Mouse (Mus musculus) CH12.LX (cell line): ENCODE results near the gene Sorbs2. TPM values are rescaled to one million over a fixed set of nuclear protein-coding genes. Genes with fewer than 3 reads are reported as not detected.

Experiments
- DNase-seq: peaks from one replicate; pipeline ENCODE4 v3.0.0-alpha.2; 2013; ENCODE audit errors: extremely low read depth
- H3K27ac ChIP-seq: 2 replicates; pipeline ENCODE4 v1.5.1; 2012; ENCODE audit warnings: low read depth, mild to moderate bottlenecking, control low read depth, moderate library complexity; ENCODE audit not compliant: insufficient read depth
- H3K27me3 ChIP-seq: replicated peaks from 2 replicates; pipeline ENCODE3; 2012; ENCODE audit warnings: inconsistent platforms
- H3K36me3 ChIP-seq, 2 experiments: replicated peaks in 1 of 2; 2 replicates each; pipeline versions ENCODE3 to v1.6.1; 2012; ENCODE audit warnings: inconsistent platforms in 1 of 2, low read length in 1 of 2, mild to moderate bottlenecking in 1 of 2, mixed read lengths in 1 of 2, moderate library complexity in 1 of 2; ENCODE audit not compliant: control insufficient read depth in 1 of 2, insufficient read depth in 1 of 2
- H3K4me1 ChIP-seq, 2 experiments: 2 replicates each; pipeline ENCODE4 v1.6.1; 2012; ENCODE audit warnings: inconsistent platforms in 1 of 2, moderate library complexity in 1 of 2; ENCODE audit not compliant: insufficient read depth in 2 of 2, control insufficient read depth in 1 of 2
- H3K4me2 ChIP-seq: 2 replicates; pipeline ENCODE4 v1.6.1; 2012; ENCODE audit warnings: low read depth, mild to moderate bottlenecking, control low read depth; ENCODE audit not compliant: poor library complexity, insufficient read depth, severe bottlenecking
- H3K4me3 ChIP-seq, 3 experiments: fragments of 150-350 bp in 1 of 3; sonication (generic) in 1 of 3; replicated peaks in 1 of 3; 2 replicates each; pipeline versions ENCODE3 to v1.5.1; 2011 to 2012; ENCODE audit warnings: low read depth in 2 of 3, low read length in 2 of 3, mild to moderate bottlenecking in 2 of 3, moderate library complexity in 2 of 3, control low read depth in 1 of 3, improper control_type of control experiment in 1 of 3, inconsistent platforms in 1 of 3, mixed read lengths in 1 of 3; ENCODE audit not compliant: poor library complexity in 1 of 3
- H3K79me2 ChIP-seq: replicated peaks from 2 replicates; pipeline ENCODE4 v1.6.1; 2012; ENCODE audit warnings: mild to moderate bottlenecking, moderate library complexity; ENCODE audit not compliant: control insufficient read depth, poor library complexity, insufficient read depth, severe bottlenecking; ENCODE audit errors: extremely low read depth
- H3K9ac ChIP-seq: 2 replicates; pipeline ENCODE4 v1.6.1; 2012; ENCODE audit warnings: low read depth, mild to moderate bottlenecking, control low read depth, moderate library complexity; ENCODE audit not compliant: insufficient read depth
- H3K9me3 ChIP-seq: replicated peaks from 2 replicates; pipeline ENCODE3; 2012; ENCODE audit warnings: low read length, inconsistent platforms, mixed read lengths
- CHD1 ChIP-seq: IDR thresholded peaks from 2 replicates; pipeline ENCODE4 v1.6.1; 2012; ENCODE audit warnings: low read depth, low read length, improper control_type of control experiment, inconsistent platforms
- CHD2 ChIP-seq: IDR thresholded peaks from 2 replicates; pipeline ENCODE4 v1.6.1; 2011; ENCODE audit warnings: low read length, improper control_type of control experiment
- EP300 ChIP-seq: IDR thresholded peaks from 2 replicates; pipeline ENCODE4 v1.6.1; 2011; ENCODE audit warnings: low read length, improper control_type of control experiment
- ETS1 ChIP-seq: conservative IDR thresholded peaks from 2 replicates; pipeline ENCODE4 v1.6.1; 2012; ENCODE audit warnings: low read depth, mild to moderate bottlenecking, inconsistent platforms, low read length, improper control_type of control experiment, moderate library complexity
- IRF4 ChIP-seq: IDR thresholded peaks from 2 replicates; pipeline ENCODE4 v1.6.1; 2014; ENCODE audit warnings: low read depth, mild to moderate bottlenecking, inconsistent platforms, low read length, improper control_type of control experiment
- JUN ChIP-seq: IDR thresholded peaks from 2 replicates; pipeline ENCODE4 v1.6.1; 2011; ENCODE audit warnings: low read depth, mild to moderate bottlenecking, low read length, improper control_type of control experiment, moderate library complexity; ENCODE audit not compliant: insufficient read depth
- JUND ChIP-seq: conservative IDR thresholded peaks from 2 replicates; pipeline ENCODE4 v1.6.1; 2011; ENCODE audit warnings: low read depth, low read length, improper control_type of control experiment
- KAT2A ChIP-seq: IDR thresholded peaks from 2 replicates; pipeline ENCODE4 v1.6.1; 2012; ENCODE audit warnings: low read length, improper control_type of control experiment, inconsistent platforms; ENCODE audit not compliant: insufficient replicate concordance
- MAX ChIP-seq: IDR thresholded peaks from 2 replicates; pipeline ENCODE4 v1.6.1; 2011; ENCODE audit warnings: low read length, improper control_type of control experiment
- MEF2A ChIP-seq: IDR thresholded peaks from 2 replicates; pipeline ENCODE4 v1.6.1; 2014; ENCODE audit warnings: low read depth, mild to moderate bottlenecking, inconsistent platforms, low read length, improper control_type of control experiment, borderline replicate concordance
- MYC ChIP-seq: IDR thresholded peaks from 2 replicates; pipeline ENCODE4 v1.6.1; 2011; ENCODE audit warnings: low read depth, mild to moderate bottlenecking, improper control_type of control experiment, low read length
- NRF1 ChIP-seq: IDR thresholded peaks from 2 replicates; pipeline ENCODE4 v1.6.1; 2014; ENCODE audit warnings: low read depth, mild to moderate bottlenecking, inconsistent platforms, low read length, improper control_type of control experiment, moderate library complexity
- POLR2AphosphoS2 ChIP-seq: IDR thresholded peaks from 2 replicates; pipeline ENCODE4 v1.6.1; 2011; ENCODE audit warnings: low read depth, low read length, improper control_type of control experiment
- RAD21 ChIP-seq: IDR thresholded peaks from 2 replicates; pipeline ENCODE4 v1.6.1; 2011; ENCODE audit warnings: low read depth, mild to moderate bottlenecking, low read length, improper control_type of control experiment, moderate library complexity
- RCOR1 ChIP-seq: conservative IDR thresholded peaks from 2 replicates; pipeline ENCODE4 v1.6.1; 2012; ENCODE audit warnings: low read depth, mild to moderate bottlenecking, inconsistent platforms, low read length, improper control_type of control experiment
- SMC3 ChIP-seq: IDR thresholded peaks from 2 replicates; pipeline ENCODE4 v1.6.1; 2011; ENCODE audit warnings: low read depth, low read length, improper control_type of control experiment
- TBP ChIP-seq: conservative IDR thresholded peaks from 2 replicates; pipeline ENCODE4 v1.6.1; 2011; ENCODE audit warnings: low read depth, low read length, improper control_type of control experiment
- TCF12 ChIP-seq: IDR thresholded peaks from 2 replicates; pipeline ENCODE4 v1.6.1; 2014; ENCODE audit warnings: low read depth, mild to moderate bottlenecking, inconsistent platforms, low read length, improper control_type of control experiment
- UBTF ChIP-seq: IDR thresholded peaks from 2 replicates; pipeline ENCODE4 v1.6.1; 2012; ENCODE audit warnings: low read depth, mild to moderate bottlenecking, inconsistent platforms, low read length, improper control_type of control experiment, moderate library complexity
- USF2 ChIP-seq: conservative IDR thresholded peaks from 2 replicates; pipeline ENCODE4 v1.6.1; 2011; ENCODE audit warnings: low read depth, low read length, improper control_type of control experiment
- ZKSCAN1 ChIP-seq: IDR thresholded peaks from 2 replicates; pipeline ENCODE4 v1.6.1; 2012; ENCODE audit warnings: low read depth, inconsistent platforms, low read length, improper control_type of control experiment, borderline replicate concordance
- ZMIZ1 ChIP-seq: IDR thresholded peaks from 2 replicates; pipeline ENCODE4 v1.6.1; 2012; ENCODE audit warnings: low read depth, mild to moderate bottlenecking, inconsistent platforms, low read length, improper control_type of control experiment
- ZNF384 ChIP-seq: IDR thresholded peaks from 2 replicates; pipeline ENCODE4 v1.6.1; 2012; ENCODE audit warnings: low read depth, low read length, improper control_type of control experiment, inconsistent platforms
- dilution Hi-C: fragments of 300-500 bp; cut with MboI; formaldehyde crosslinking; loops from 2 replicates; pipeline ENCODE4 v1.14.3; 2020; ENCODE audit warnings: low sequenced_read_pairs; ENCODE audit not compliant: extremely low pct_unique_long_range_greater_than_20kb, extremely low pct_ligation_motif_present
- in situ Hi-C: fragments of 300-500 bp; cut with MboI; formaldehyde crosslinking; loops from 3 replicates; pipeline ENCODE4 v1.14.3; 2019; ENCODE audit warnings: low sequenced_read_pairs, low pct_ligation_motif_present, low pct_unique_long_range_greater_than_20kb, mixed read lengths
- polyA plus RNA-seq: library from polyadenylated mRNA; unstranded; fragments of >175 nt; gene quantifications from 2 replicates; pipeline ENCODE4 v1.2.1, GENCODE M21; 2012; ENCODE audit warnings: low read depth; ENCODE audit not compliant: insufficient read length
- total RNA-seq, 2 experiments: library from RNA; depleted of rRNA; stranded (reverse); fragments of 300-350 nt in 1 of 2; fragments of >200 nt in 1 of 2; gene quantifications; 2 replicates each; pipeline ENCODE4 v1.2.3; 2012 to 2014

Sorbs2 gene
- total and polyA plus RNA-seq, 3 experiments = not detected

DNA sequence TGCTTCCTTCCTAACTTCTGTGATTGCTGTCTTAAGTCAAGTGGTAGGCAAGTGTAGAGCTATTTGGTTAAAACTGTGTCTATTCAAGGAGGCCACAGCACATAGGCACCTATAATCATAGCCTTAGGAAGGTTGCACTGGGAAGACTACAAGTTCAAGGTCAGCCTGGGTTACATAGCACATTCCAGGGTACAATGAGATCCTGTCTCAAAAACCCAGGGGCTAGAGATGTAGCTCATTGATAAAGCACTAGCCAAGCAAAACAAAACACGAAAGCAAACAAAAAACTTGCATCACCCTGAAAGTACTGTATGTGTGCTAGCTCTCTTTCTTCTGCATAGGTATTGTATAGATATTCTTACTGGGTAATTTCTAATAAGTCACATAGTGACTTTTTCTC lies 103.7 kb downstream of the Sorbs2 start:
- DNase-seq = no peak
- no peak overlapping the region for H3K9ac ChIP-seq
- no peaks in the 10 kb centered on the region for H3K79me2 ChIP-seq
- dilution Hi-C loops (no loop called here), in situ Hi-C loops (no loop called here)
- no peaks in the 10 kb centered on the region for H3K27me3 ChIP-seq
- no peak overlapping the region for H3K4me3 ChIP-seq
- no peaks in the 10 kb centered on the region for H3K4me1 ChIP-seq
- no peak overlapping the region for H3K27ac ChIP-seq
- no peak overlapping the region for H3K4me2 ChIP-seq
- TF ChIP-seq TCF12 = no peak
- TF ChIP-seq ZNF384 = no peak
- no peak for TF ChIP-seq IRF4
- no peak for TF ChIP-seq JUND
- H3K36me3 ChIP-seq = no peaks in the 10 kb centered on the region
- no peaks in the 10 kb centered on the region for H3K9me3 ChIP-seq

DNA sequence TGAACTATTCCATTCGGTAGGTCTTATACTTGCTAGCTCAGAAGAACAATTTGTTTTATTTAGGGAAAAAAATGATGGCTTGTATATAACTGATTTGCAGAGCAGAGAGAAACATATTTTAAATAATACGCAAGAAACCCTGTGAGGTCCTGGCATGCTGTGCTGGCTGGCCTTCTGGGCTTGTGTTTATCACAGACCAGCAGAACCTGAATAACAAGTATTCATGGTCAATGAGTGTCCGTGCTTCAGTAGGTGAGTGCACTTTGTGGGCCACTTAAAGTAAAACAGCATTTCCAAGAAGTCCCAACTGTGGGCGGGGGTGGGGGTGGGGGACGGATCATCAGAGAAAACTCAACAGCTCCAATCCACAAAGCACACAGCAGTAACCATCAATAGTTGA lies 107.0 kb downstream of the Sorbs2 start:
- H3K79me2 ChIP-seq = no peaks in the 10 kb centered on the region
- no peaks in the 10 kb centered on the region for H3K27me3 ChIP-seq
- no peak overlapping the region for H3K4me2 ChIP-seq
- no peak for DNase-seq
- H3K4me3 ChIP-seq = no peak overlapping the region
- H3K36me3 ChIP-seq = no peaks in the 10 kb centered on the region
- no peak overlapping the region for H3K9ac ChIP-seq
- TF ChIP-seq NRF1 (no peak), MEF2A (no peak), ZKSCAN1 (no peak), POLR2AphosphoS2 (no peak), CHD2 (no peak), ZNF384 (no peak), CHD1 (no peak), TBP (no peak), SMC3 (no peak)
- TF ChIP-seq, all 38 proteins: peak for 0
- Histone ChIP-seq H3K9me3 (no peaks in the 10 kb centered on the region), H3K27ac (no peak overlapping the region), H3K4me1 (no peaks in the 10 kb centered on the region)
- dilution Hi-C loops = no loop called here
- in situ Hi-C loops = no loop called here

DNA sequence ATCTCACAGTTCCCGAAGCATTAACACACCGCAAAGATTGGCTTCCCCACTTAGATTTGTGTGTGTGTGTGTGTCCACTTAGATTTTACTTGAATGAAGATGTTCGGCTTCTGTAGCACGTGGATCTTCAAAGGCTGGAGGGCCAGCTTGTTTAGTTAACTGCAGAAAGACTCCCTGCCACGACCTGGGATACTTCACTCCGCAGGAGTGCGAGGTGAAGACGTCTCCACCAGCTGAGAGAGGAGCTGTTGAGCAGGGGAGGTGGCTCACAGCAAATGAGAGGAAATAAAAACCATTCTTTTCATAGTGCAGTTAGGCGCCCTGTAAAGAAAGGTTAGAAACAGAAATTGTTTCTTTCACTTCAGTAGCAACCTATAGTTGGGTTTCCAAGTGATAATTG lies 107.5 kb downstream of the Sorbs2 start:
- in situ Hi-C loops = no loop called here
- Histone ChIP-seq H3K9ac (no peak overlapping the region), H3K4me2 (no peak overlapping the region)

More for the DNA sequence above, 107.5 kb downstream of the Sorbs2 start:
- Histone ChIP-seq H3K4me3 (no peak overlapping the region), H3K27me3 (no peaks in the 10 kb centered on the region), H3K79me2 (no peaks in the 10 kb centered on the region), H3K9me3 (no peaks in the 10 kb centered on the region), H3K36me3 (no peaks in the 10 kb centered on the region), H3K4me1 (no peaks in the 10 kb centered on the region), H3K27ac (no peak overlapping the region)
- DNase-seq = no peak
- dilution Hi-C loops = no loop called here
- no peak for TF ChIP-seq JUN
- no peak for TF ChIP-seq CHD2
- TF ChIP-seq ZMIZ1 = no peak
- TF ChIP-seq MYC = no peak
- no peak for TF ChIP-seq NRF1
- TF ChIP-seq RAD21 = no peak
- no peak for TF ChIP-seq MAX
- TF ChIP-seq RCOR1 = no peak
- TF ChIP-seq ETS1 = no peak
- TF ChIP-seq TCF12 = no peak
- TF ChIP-seq KAT2A = no peak
- TF ChIP-seq MEF2A = no peak
- TF ChIP-seq USF2 = no peak
- no peak for TF ChIP-seq TBP
- TF ChIP-seq IRF4 = no peak
- TF ChIP-seq UBTF = no peak
- no peak for TF ChIP-seq EP300
